Mouse (Mus musculus): ENCODE measurements around the gene Ptpra. TPM values are rescaled to one million over a fixed set of nuclear protein-coding genes. Genes with fewer than 3 reads are reported as not detected.
A peak's percentile ranks its signal among the peaks of the same experiment; 100 is the strongest.
"Not testable (repeated sequence)": the region's sequence is repeated elsewhere in the genome, so short reads cannot be mapped to it uniquely, and the experiment has no call there.

Ptpra gene
- total RNA-seq, 2 experiments from 2014 or later, result 117 to 143 TPM

- no peak for DNase-seq
Observed at GRCm38 (mm10) chr2:130488600-130488999, 38.5 kb downstream of the Ptpra start.

GRCm38 (mm10) chr2:130491162-130491561, 41.1 kb downstream of the Ptpra start:
- DNase-seq, result no peak

GRCm38 (mm10) chr2:130491587-130491986, 41.5 kb downstream of the Ptpra start:
- peak in 1 of 2 experiments; percentile 22 for DNase-seq

GRCm38 (mm10) chr2:130495114-130495513, 45.0 kb downstream of the Ptpra start:
- not testable (repeated sequence) for DNase-seq

GRCm38 (mm10) chr2:130496037-130496436, 46.0 kb downstream of the Ptpra start:
- DNase-seq, result peak; percentile 47 to 74

GRCm38 (mm10) chr2:130496931-130497330, 46.9 kb downstream of the Ptpra start:
- no peak for DNase-seq

GRCm38 (mm10) chr2:130499546-130499945, 49.5 kb downstream of the Ptpra start:
- peak; percentile 59 to 72 for DNase-seq

- DNase-seq, result no peak
Observed at GRCm38 (mm10) chr2:130501556-130501955, 51.5 kb downstream of the Ptpra start.

GRCm38 (mm10) chr2:130511616-130512015, 61.5 kb downstream of the Ptpra start:
- not testable (repeated sequence) for DNase-seq

GRCm38 (mm10) chr2:130513907-130514306, 63.8 kb downstream of the Ptpra start:
- no peak for DNase-seq

GRCm38 (mm10) chr2:130515791-130516190, 65.7 kb downstream of the Ptpra start:
- DNase-seq, result no peak

- DNase-seq, result no peak
Observed at GRCm38 (mm10) chr2:130521927-130522326, 71.8 kb downstream of the Ptpra start.

- not testable (repeated sequence) for DNase-seq
Observed at GRCm38 (mm10) chr2:130525480-130525879, 75.4 kb downstream of the Ptpra start.

- no peak for DNase-seq
Observed at GRCm38 (mm10) chr2:130528457-130528856, 78.4 kb downstream of the Ptpra start.

GRCm38 (mm10) chr2:130529290-130529689, 79.2 kb downstream of the Ptpra start:
- DNase-seq, result no peak

GRCm38 (mm10) chr2:130529925-130530324, 79.8 kb downstream of the Ptpra start:
- no peak for DNase-seq

- DNase-seq, result no peak
Observed at GRCm38 (mm10) chr2:130532201-130532600, 82.1 kb downstream of the Ptpra start.

GRCm38 (mm10) chr2:130535017-130535416, 84.9 kb downstream of the Ptpra start:
- DNase-seq, result no peak

- DNase-seq, result no peak
Observed at GRCm38 (mm10) chr2:130536890-130537289, 86.8 kb downstream of the Ptpra start.

GRCm38 (mm10) chr2:130538876-130539546, 88.9 kb downstream of the Ptpra start:
- no peak for DNase-seq

- DNase-seq, result no peak
Observed at GRCm38 (mm10) chr2:130540266-130540665, 90.2 kb downstream of the Ptpra start.

- DNase-seq, result no peak
Observed at GRCm38 (mm10) chr2:130546957-130547356, 96.9 kb downstream of the Ptpra start.

GRCm38 (mm10) chr2:130554841-130555240, 104.8 kb downstream of the Ptpra start:
- DNase-seq, result no peak

- DNase-seq, result no peak
Observed at GRCm38 (mm10) chr2:130556292-130556691, 106.2 kb downstream of the Ptpra start.
